Mouse (Mus musculus): Measurements from ENCODE around the gene Pck2. TPM values are rescaled to one million over a fixed set of nuclear protein-coding genes. Genes with fewer than 3 reads are reported as not detected.

Gene Pck2
- polyA plus RNA-seq, 1 experiment from 2014 or later = 15.7 TPM

DNA sequence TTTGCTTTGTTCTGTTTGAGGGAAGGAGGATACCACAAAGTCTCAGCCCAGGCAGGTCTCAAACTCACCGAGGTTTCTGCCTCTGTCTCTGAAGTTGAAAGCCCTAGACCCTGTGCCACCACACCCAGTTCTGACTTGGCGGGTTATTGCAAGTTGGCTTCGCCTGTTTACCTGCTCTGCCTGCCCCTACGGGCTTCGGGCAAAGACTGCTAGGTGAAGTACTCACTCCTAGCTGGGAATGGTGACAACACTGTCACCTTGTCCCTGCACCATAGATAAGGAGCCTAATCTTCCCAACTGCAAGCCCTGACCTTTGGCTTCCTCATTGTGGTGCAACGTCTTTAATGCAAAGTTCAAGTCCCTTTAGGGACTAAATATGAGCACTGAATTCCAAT is 45.5 kb downstream of the Pck2 start:
- Histone ChIP-seq H3K4me2 (replicated peaks; ENCODE audit: low read depth) (peak overlapping the region; percentile 86), H3K4me1 (replicated peaks; ENCODE audit: control insufficient read depth, insufficient read depth) (peaks cover 3% of the 10 kb centered on the region; the same call in 1 of the 2 replicates), H3K27me3 (ENCODE audit: control insufficient read depth, insufficient read depth, low read length) (no peaks in the 10 kb centered on the region), H3K36me3 (ENCODE audit: control insufficient read depth, insufficient read depth, low read length) (peaks cover 3% of the 10 kb centered on the region; the same call in 1 of the 2 replicates), H3K9me3 (ENCODE audit: control insufficient read depth, low read length) (no peaks in the 10 kb centered on the region), H3K4me3 (ENCODE audit: low read depth, low read length) (peak overlapping the region; percentile 53), H3K27ac (replicated peaks) (peak overlapping the region; percentile 73), H3K9ac (ENCODE audit: low read length) (no peak overlapping the region)
- WGBS = 36% methylated on average over 6 of the region's 6 CpGs
- ATAC-seq (ENCODE audit: low FRiP score, low TSS enrichment) (peak; percentile 44; the same call in 1 of the 2 replicates), DNase-seq (ENCODE audit: low spot score) (peak; percentile 39)
- TF ChIP-seq CTCF (IDR thresholded peaks at IDR 0.05; ENCODE audit: low read depth) = no peak
- no peak for TF ChIP-seq EP300 (optimal IDR thresholded peaks at IDR 0.05)

- WGBS = 90% methylated on average over 2 of the region's 2 CpGs
- H3K4me2 ChIP-seq (replicated peaks; ENCODE audit: low read depth) = no peak overlapping the region
- DNase-seq (ENCODE audit: low spot score) (no peak), ATAC-seq (ENCODE audit: low FRiP score, low TSS enrichment) (no peak)
- no peaks in the 10 kb centered on the region for H3K27me3 ChIP-seq (ENCODE audit: control insufficient read depth, insufficient read depth, low read length)
- no peak overlapping the region for H3K4me3 ChIP-seq (ENCODE audit: low read depth, low read length)
- H3K9me3 ChIP-seq (ENCODE audit: control insufficient read depth, low read length) = no peaks in the 10 kb centered on the region
- peaks cover 3% of the 10 kb centered on the region; the same call in 1 of the 2 replicates for H3K4me1 ChIP-seq (replicated peaks; ENCODE audit: control insufficient read depth, insufficient read depth)
- TF ChIP-seq EP300 (optimal IDR thresholded peaks at IDR 0.05) = no peak
- peak; percentile 20; the same call in 1 of the 2 replicates for TF ChIP-seq CTCF (IDR thresholded peaks at IDR 0.05; ENCODE audit: low read depth)
- no peak overlapping the region for H3K9ac ChIP-seq (ENCODE audit: low read length)
- H3K27ac ChIP-seq (replicated peaks) = peak overlapping the region; percentile 73
- no peaks in the 10 kb centered on the region for H3K36me3 ChIP-seq (ENCODE audit: control insufficient read depth, insufficient read depth, low read length)
These were observed 46.1 kb downstream of the Pck2 start for GRCm38 (mm10) chr14:55586149-55586548.

GRCm38 (mm10) chr14:55589271-55589670 is 49.2 kb downstream of the Pck2 start:
- Histone ChIP-seq H3K4me3 (ENCODE audit: low read depth, low read length) (no peak overlapping the region), H3K36me3 (ENCODE audit: control insufficient read depth, insufficient read depth, low read length) (no peaks in the 10 kb centered on the region), H3K4me1 (replicated peaks; ENCODE audit: control insufficient read depth, insufficient read depth) (peaks cover 5% of the 10 kb centered on the region), H3K9ac (ENCODE audit: low read length) (no peak overlapping the region), H3K27ac (replicated peaks) (no peak overlapping the region), H3K4me2 (replicated peaks; ENCODE audit: low read depth) (no peak overlapping the region), H3K9me3 (ENCODE audit: control insufficient read depth, low read length) (no peaks in the 10 kb centered on the region), H3K27me3 (ENCODE audit: control insufficient read depth, insufficient read depth, low read length) (no peaks in the 10 kb centered on the region)
- 91% methylated on average over 5 of the region's 5 CpGs for WGBS
- TF ChIP-seq CTCF (IDR thresholded peaks at IDR 0.05; ENCODE audit: low read depth) (no peak), EP300 (optimal IDR thresholded peaks at IDR 0.05) (no peak)
- DNase-seq (ENCODE audit: low spot score) = no peak
- ATAC-seq (ENCODE audit: low FRiP score, low TSS enrichment) = no peak

DNA sequence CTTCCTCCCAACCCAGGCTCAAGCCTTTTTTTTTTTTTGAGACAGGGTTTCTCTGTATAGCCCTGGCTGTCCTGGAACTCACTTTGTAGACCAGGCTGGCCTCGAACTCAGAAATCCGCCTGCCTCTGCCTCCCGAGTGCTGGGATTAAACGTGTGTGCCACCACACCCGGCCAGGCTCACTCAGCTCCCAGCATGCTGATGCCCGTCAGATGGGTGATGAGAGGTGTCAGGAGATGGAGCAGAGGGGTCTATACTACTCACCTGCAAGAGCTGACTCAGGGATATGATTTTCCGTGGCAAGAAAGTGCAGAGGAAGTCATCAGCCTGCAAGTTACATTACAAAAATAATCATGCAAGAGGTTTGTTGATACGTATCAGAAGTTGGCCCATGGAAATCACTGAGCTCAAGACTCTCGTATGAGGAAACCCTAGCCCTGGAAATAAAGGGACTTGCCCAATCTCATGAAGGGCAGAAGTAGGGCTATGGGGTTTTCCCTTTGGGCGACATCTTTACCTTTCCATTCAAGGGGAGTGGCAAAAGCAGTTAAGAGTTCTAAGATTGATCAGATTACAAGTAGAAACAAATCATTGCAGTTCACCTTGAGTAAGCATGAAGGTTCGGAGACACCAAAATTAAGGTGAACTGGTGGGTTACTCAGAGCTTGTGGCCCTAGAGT is 49.8 kb downstream of the Pck2 start:
- Histone ChIP-seq H3K4me1 (replicated peaks; ENCODE audit: control insufficient read depth, insufficient read depth) (peaks cover 2% of the 10 kb centered on the region; the same call in 1 of the 2 replicates), H3K4me3 (ENCODE audit: low read depth, low read length) (peak overlapping the region; percentile 72), H3K4me2 (replicated peaks; ENCODE audit: low read depth) (peak overlapping the region; percentile 96), H3K27ac (replicated peaks) (peak overlapping the region; percentile 96), H3K36me3 (ENCODE audit: control insufficient read depth, insufficient read depth, low read length) (no peaks in the 10 kb centered on the region), H3K27me3 (ENCODE audit: control insufficient read depth, insufficient read depth, low read length) (no peaks in the 10 kb centered on the region), H3K9ac (ENCODE audit: low read length) (peak overlapping the region; percentile 69), H3K9me3 (ENCODE audit: control insufficient read depth, low read length) (no peaks in the 10 kb centered on the region)
- DNase-seq (ENCODE audit: low spot score) (no peak), ATAC-seq (ENCODE audit: low FRiP score, low TSS enrichment) (no peak)
- TF ChIP-seq CTCF (IDR thresholded peaks at IDR 0.05; ENCODE audit: low read depth) = no peak
- no peak for TF ChIP-seq EP300 (optimal IDR thresholded peaks at IDR 0.05)
- WGBS = 68% methylated on average over 10 of the region's 11 CpGs

DNA sequence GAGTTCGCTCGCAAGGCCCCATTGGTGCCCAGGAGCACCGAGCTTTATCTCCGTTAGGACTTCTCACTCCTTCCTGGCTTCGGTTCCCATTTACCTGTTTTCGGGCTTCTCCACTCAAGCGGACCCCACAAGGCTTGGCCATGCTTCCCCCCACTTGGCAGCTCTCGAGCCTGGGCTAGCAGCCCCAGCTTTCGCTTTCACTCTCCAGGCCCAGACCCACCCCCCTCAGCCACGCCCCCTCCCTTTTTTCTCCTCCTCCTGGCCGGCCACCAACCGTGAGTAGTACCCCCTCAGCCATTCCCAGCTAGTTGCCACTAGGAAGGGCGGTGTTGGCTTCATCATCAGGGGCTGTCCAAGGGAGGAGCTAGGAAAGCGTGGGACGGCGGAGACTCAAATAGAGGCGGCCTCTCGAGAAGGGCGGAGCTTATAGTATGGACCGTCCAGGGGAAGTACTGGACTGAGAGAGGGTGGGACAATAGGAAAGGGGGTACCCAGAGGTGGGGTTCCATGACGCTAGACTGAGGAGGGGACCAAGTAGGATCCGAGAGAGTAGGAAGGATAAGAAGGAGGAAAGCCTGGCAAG is 50.8 kb downstream of the Pck2 start, which contains the start of gene Psme2:
TSS of gene Psme2 (minus strand) at position 366 of the 583 bp plus-strand sequence.
- Histone ChIP-seq H3K9ac (ENCODE audit: low read length) (peak within 1 kb of the TSS; percentile 91), H3K27me3 (ENCODE audit: control insufficient read depth, insufficient read depth, low read length) (no peaks in the 10 kb centered on the region), H3K4me2 (replicated peaks; ENCODE audit: low read depth) (peak within 1 kb of the TSS; percentile 96), H3K4me1 (replicated peaks; ENCODE audit: control insufficient read depth, insufficient read depth) (peaks cover 2% of the 10 kb centered on the region; the same call in 1 of the 2 replicates), H3K9me3 (ENCODE audit: control insufficient read depth, low read length) (no peaks in the 10 kb centered on the region), H3K4me3 (ENCODE audit: low read depth, low read length) (peak within 1 kb of the TSS; percentile 72), H3K27ac (replicated peaks) (peak within 1 kb of the TSS; percentile 96), H3K36me3 (ENCODE audit: control insufficient read depth, insufficient read depth, low read length) (peaks cover 4% of the 10 kb centered on the region)
- under 1% methylated on average over 22 of the region's 22 CpGs for WGBS
- TF ChIP-seq EP300 (optimal IDR thresholded peaks at IDR 0.05) = no peak
- TF ChIP-seq CTCF (IDR thresholded peaks at IDR 0.05; ENCODE audit: low read depth) = peak; percentile 38
- DNase-seq (ENCODE audit: low spot score) (peak; percentile 96), ATAC-seq (ENCODE audit: low FRiP score, low TSS enrichment) (peak; percentile 94)
